Mouse (Mus musculus): ENCODE results near the gene Naa20. TPM values are rescaled to one million over a fixed set of nuclear protein-coding genes. Genes with fewer than 3 reads are reported as not detected.

Gene Naa20
- total RNA-seq, 2 experiments from 2014 or later, result 67.9 to 71.5 TPM

DNA sequence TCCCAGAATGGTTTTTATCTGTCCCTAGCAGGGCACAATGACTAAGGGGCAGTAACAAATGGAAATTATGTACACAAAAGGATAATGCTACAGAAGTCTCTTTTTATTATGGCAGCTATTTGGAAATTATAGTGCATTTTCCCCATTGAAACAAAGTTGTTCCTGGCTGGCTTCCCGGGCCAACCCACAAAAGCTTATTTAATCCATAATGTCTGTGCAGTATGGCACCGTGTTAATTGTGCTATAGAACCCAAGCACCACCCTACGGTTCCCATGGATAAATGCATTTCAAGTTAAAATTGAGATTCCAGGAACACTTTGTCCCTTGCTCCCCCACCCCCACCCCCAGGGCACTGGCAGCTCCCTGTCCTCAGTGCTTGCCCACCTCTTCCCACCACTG, 42.4 kb downstream of the Naa20 start:
- peak in 1 of 2 experiments; percentile 18 for DNase-seq (ENCODE audit: low spot score in 2 of 2)

DNA sequence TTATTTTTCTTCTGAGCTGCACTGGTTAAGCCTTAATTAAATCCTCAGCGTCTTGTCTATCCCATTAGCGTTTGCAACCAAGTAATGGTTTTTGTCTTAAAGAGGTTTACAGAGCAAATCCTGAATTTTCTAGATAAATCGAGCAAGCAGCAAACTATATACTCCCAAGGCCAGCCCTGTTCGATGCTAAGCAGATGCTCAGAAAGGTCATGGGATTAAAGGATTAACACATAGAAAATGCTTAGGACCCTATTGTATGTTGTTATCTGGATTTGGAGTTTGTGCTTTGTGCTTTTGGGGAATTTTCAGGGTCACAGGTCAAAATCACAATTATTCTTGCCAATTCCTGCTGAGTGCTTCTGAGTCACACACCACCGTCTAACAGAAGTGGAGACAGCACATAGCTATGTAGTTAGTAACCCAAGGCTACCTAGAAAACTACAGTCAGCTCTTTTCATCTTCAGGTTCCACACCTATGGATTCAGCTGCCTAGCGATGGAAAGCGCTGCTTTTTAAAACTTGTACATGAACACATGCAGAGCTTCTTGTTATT, 46.6 kb downstream of the Naa20 start:
- intact Hi-C loops (cut with DNase I), result no loop called here
- no peak for DNase-seq (ENCODE audit: low spot score in 2 of 2)

More for the DNA sequence above, 42.4 kb downstream of the Naa20 start:
- intact Hi-C loops (cut with DNase I), result no loop called here

DNA sequence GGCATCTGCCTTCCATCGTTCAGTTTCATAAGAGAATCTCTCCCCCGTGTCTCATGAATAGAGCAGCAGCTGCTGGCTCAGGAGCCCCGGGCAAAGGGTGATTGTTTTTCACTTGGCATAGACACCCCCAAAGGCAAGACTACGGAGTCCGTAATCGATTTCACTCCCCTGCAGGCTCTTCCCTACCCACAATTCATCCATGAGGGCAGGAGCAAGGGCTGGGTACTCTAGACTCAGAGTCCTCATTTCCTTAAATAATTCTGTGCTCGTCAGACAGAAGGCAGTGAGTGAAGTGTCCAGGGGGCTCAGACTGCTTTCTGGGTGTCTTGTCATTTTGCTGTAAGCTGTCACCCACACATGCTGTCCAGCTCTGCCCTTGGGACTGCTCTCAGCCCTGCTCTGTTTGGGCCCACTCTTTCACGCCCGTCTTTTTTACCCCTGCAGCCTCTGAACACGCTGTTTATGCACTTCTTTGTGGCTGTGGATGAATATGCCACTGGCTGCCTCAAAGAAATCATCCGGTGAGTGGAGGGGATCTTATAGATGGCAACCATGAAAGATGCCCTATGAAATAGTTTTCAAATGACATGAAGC, 47.7 kb downstream of the Naa20 start:
- DNase-seq (ENCODE audit: low spot score in 2 of 2), result no peak
- intact Hi-C loops (cut with DNase I), result loop anchor here (10.0 kb wide), 1 partner anchor 435 kb away; no protein-coding TSS in a partner anchor

DNA sequence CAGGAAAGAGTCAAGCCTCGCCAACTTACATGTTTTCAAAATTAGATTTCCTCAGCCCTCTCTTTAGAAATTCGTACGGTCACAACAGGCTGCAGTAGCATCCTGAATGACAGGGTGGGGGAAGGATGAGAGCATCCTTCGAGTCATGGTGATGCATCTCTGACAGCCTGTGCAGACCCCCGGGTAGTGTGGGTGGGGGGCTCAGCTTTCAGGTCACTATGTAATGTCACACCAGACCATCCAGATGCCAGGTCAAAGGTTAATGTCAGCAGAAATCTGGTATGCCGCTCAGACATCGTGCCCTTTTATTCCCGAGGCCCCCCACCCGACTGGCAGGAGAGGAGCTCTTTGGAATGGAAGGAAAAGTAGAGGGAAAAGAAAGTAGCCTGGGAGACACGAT, 48.3 kb downstream of the Naa20 start:
- intact Hi-C loops (cut with DNase I), result loop anchor here (10.0 kb wide), 1 partner anchor 435 kb away; no protein-coding TSS in a partner anchor
- DNase-seq (ENCODE audit: low spot score in 2 of 2), result no peak

DNA sequence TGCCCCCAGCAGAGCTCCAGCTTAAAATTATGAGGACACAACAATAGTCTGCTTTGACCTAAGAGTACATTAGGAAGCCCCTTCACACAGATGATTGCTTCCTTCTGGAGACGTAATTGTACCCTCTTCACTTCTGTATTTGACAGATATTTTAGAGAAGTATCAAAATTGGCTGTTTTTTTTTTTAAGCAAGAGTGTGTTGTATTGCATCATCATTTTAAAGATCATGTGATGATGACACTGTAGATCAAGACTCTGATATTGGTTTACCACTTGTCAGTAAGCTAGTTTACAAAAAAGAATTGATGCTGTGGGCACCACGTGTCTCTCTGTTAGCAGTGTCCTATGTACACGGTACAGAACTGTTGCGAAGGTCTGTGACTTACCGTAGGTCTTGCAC, 50.8 kb downstream of the Naa20 start:
- no peak for DNase-seq (ENCODE audit: low spot score in 2 of 2)
- intact Hi-C loops (cut with DNase I), result loop anchor here (10.0 kb wide), 1 partner anchor 432 kb away; no protein-coding TSS in a partner anchor

DNA sequence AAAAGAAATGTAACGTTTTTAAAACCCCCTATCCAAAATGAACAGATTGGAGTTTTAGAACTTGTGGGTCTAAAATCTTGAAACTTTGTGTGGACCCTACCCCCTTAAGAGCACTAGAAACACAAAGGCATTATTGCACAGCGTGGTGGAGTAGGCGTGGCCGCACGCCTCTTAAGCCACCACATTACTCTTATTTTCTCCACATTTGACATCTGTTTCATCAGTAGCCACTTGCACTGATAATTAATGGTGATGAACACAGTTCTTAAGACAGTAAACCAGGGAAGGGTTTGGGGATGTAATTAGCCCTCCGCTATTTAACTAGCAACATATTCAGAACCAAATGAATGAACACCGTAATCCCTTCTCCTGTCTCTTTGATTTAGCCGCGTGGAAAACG, 53.9 kb downstream of the Naa20 start:
- intact Hi-C loops (cut with DNase I), result loop anchor here (5.0 to 10.0 kb wide), 2 partner anchors 266 to 429 kb away; partner anchors contain the start of gene Insm1
- DNase-seq (ENCODE audit: low spot score in 2 of 2), result no peak

DNA sequence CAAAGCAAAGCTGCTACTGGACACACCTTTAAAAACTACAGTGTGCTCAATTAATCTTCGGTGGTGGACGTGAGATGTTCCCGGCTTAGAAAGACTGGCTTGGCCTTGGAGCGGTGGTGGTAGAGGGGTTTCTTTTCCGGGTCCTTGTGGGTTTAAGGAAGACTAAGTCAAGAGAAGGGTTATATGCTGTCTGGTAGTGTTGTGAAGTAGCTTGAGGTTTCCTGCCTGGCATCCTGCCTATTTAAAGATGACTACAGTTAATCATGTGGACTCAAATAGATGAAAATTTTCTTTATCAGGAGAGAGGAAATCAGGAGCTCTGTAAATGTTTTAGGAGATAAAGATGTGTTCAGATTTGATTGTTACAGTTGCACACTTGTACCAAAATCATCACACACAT, 54.4 kb downstream of the Naa20 start:
- no peak for DNase-seq (ENCODE audit: low spot score in 2 of 2)
- intact Hi-C loops (cut with DNase I), result loop anchor here (5.0 to 10.0 kb wide), 2 partner anchors 266 to 428 kb away; partner anchors contain the start of gene Insm1

DNA sequence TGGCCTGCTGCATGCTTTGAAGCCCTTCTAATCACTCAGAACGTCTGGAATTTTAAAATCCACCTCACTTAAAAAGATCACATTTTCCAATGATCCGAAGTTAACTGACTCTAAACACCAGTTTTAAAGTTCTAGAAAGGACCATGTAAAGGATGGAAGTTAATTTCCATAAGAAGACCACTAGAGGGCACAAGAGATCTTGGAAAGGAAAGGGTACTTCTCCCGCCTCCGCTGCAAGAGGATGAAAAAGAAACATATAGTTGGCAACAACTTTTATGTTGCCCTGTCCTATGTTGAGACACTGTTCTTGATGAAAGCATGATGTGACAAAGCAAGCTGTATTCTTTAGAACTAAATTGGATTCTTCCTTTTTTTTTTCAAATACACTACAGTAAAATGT, 55.6 kb downstream of the Naa20 start:
- DNase-seq (ENCODE audit: low spot score in 2 of 2), result no peak
- intact Hi-C loops (cut with DNase I), result loop anchor here (1.0 to 10.0 kb wide), 3 partner anchors 265 to 458 kb away; partner anchors contain the start of gene Insm1

DNA sequence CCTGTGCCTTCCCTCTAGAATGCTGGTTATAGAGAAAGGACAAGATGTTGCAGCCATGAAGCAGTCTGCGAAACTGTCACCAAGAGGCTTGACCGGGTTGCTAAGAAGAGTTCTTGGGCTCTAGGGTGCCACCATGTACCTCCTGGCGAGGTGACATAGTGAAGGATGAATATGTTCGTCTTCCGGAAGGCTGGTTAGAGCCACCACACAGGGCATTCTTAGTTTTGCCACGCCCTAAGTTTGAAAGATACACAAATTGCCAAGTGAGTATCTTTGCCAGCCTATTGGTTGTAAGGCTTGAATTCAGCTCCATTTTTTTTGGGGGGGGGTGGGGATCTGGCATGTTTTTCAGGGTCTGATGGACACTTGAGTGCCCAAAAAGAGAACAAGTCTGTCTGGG, 56.2 kb downstream of the Naa20 start:
- intact Hi-C loops (cut with DNase I), result loop anchor here (5.0 to 10.0 kb wide), 2 partner anchors 264 to 427 kb away; partner anchors contain the start of gene Insm1
- no peak for DNase-seq (ENCODE audit: low spot score in 2 of 2)

DNA sequence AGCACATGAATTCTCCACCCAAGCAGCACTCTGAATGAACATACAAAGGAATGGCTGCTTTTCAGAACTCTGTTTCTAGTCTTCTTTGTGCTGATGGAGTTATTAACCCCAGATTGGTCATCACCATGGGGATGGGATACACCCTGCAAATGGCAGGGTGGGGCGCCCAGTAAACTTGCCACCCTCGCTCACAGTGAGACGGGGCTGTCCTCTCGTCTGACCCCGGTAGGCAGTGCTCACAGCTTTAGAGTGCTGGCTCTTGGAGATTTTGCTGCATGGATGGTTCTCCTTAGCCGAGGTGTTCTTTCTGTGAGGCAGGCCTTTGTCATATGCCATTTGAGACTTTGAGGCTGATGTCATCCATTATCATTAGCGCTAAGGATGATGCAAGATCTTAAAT, 56.7 kb downstream of the Naa20 start:
- no peak for DNase-seq (ENCODE audit: low spot score in 2 of 2)
- intact Hi-C loops (cut with DNase I), result loop anchor here (5.0 to 10.0 kb wide), 2 partner anchors 264 to 426 kb away; partner anchors contain the start of gene Insm1

DNA sequence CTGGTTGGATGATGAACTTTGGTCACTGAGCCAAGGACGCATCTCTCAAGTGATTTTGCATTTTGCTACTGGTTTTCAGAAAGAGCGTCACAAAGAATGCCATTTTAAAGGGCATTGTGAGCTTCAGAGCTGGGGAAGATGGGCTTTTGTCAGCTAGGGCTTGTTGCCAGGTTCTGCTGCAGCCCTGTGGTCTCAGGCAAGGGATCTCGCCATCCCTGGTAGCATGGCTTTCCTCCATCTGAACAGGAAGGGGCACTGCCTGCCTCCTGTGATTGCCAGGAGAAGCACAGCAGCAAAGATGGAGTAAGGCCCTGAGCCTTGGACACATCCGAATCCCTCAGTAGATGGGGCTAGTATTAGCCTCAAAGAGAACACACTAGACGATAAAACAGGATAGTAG, 60.0 kb downstream of the Naa20 start:
- DNase-seq (ENCODE audit: low spot score in 2 of 2), result no peak
- intact Hi-C loops (cut with DNase I), result no loop called here

Small RNA genes lying within 50 kb of the gene (microRNA-seq; reads per million reads assigned to microRNA genes)
- gene Gm25026, result not detected

Other genes with a start within 250 kb of the Naa20 start
- gene Rin2, start 226.9 kb upstream of the Naa20 start, total RNA-seq (2021), result 10 to 100 TPM; 24.9 to 26.4 TPM
- 1 to 10 TPM; 3.4 to 4.7 TPM for gene Cfap61, start 32.7 kb downstream of the Naa20 start, total RNA-seq (2021)
- 10 to 100 TPM; 19.1 to 23.3 TPM for gene Crnkl1, start 32.9 kb downstream of the Naa20 start, total RNA-seq (2021)